Mouse (Mus musculus): ENCODE results near the gene Vmn1r103.
"Not testable (repeated sequence)": the region's sequence is repeated elsewhere in the genome, so short reads cannot be mapped to it uniquely, and the experiment has no call there.

Gene Vmn1r103

DNA sequence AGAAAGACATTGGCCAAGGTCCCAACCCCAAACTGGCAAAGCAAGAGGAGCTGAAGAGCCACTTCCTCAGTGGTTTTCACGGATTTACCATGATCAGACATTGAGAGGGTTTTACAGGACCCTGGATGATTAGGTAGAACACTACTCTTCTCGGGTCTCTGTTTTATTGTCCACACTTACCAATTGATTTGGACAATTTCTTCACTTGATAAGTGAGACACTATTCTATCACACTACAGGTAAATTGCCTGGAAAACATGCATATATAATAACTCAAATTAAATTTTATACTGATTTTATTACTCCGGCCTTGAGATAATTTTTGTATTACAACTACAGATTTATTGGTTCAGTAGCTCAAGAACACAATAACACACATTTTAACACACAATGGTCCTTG, at the start of gene Vmn1r103:
TSS of gene Vmn1r103 (minus strand) at position 101 of the 400 bp plus-strand sequence.
- DNase-seq (ENCODE audit: low read depth, low spot score) = not testable (repeated sequence)

DNA sequence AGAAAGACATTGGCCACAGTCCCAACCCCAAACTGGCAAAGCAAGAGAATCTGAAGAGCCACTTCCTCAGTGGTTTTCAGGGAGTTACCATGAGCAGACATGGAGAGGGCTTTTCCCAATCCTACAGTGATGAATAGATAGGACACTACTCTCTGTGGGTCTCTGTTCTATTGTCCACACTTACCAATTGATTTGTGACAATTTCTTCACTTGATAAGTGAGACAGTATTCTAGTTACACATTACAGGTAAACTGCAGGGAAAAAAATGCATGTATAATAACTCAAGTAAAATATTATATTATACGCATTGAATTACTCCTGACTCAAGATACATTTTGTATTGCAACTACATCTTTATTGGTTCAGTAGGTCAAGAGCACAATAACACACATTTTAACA, 35.3 kb upstream of the Vmn1r103 start, which contains the start of gene Gm5726:
TSS of gene Gm5726 (minus strand) at position 101 of the 400 bp plus-strand sequence.
- DNase-seq (ENCODE audit: low read depth, low spot score) = not testable (repeated sequence)

DNA sequence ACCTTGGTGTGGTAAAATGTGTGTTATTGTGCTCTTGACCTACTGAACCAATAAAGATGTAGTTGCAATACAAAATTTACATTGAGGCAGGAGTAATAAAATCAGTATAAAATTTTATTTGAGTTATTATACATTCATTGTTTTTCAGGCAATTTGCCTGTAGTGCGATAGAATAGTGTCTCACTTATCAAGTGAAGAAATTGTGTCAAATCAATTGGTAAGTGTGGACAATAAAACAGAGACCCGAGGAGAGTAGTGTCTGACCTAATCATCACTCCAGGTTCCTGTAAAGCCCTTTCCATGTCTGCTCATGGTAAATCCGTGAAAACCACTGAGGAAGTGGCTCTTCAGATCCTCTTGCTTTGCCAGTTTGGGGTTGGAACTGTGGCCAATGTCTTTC, 23.2 kb upstream of the Vmn1r103 start, which contains the start of gene Vmn1r104:
TSS of gene Vmn1r104 (plus strand) at position 301 of the 400 bp plus-strand sequence.
- DNase-seq (ENCODE audit: low read depth, low spot score) = not testable (repeated sequence)

DNA sequence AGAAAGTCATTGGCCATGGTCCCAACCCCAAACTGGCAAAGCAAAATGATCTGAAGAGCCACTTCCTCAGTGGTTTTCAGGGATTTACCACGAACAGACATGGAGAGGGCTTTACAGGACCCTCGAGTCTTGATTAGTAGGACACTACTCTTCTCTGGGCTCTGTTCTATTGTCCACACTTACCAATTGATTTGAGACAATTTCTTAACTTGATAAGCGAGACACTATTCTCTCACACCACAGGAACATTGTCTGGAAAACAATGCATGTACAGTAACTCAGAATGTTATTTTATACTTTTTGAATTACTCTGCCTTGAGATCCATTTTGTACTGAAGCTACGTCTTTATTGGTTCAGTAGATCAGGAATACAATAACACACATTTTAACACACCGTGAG, 35.5 kb downstream of the Vmn1r103 start, which contains the start of gene Gm10670:
TSS of gene Gm10670 (minus strand) at position 101 of the 400 bp plus-strand sequence.
- not testable (repeated sequence) for DNase-seq (ENCODE audit: low read depth, low spot score)
